Mouse (Mus musculus) embryo, embryonic 9.5 days (tissue): ENCODE data around the gene Cnep1r1.
A peak's percentile ranks its signal among the peaks of the same experiment; 100 is the strongest.

ENCODE experiments used
- DNase-seq: peaks from one replicate; pipeline ENCODE4 v3.0.0-alpha.2; 2017; ENCODE audit errors: extremely low spot score

Cnep1r1 gene

GRCm38 (mm10) chr8:88118456-88119036 lies at the start of gene Cnep1r1:
TSS of gene Cnep1r1 (plus strand) at chr8:88118769.
- peak; percentile 100 for DNase-seq

DNA sequence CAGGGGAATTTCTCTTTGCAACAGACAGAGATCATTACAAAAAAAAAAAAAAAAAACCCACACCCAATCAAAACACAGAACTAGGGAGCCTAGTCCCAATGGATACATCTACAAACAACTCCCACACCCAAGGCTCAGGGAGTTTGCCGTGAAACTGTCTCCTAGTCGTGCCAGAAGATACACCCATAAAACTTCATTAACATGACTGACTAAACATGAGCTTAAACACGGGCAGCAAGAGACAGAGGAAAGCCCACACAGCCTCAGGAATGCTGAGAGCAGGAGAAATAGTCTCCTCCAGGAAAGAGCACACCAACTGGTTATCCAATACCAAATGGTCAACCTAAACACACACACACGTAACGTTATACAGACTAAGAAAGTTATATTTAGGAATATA lies 36.4 kb upstream of the Cnep1r1 start:
- no peak for DNase-seq

DNA sequence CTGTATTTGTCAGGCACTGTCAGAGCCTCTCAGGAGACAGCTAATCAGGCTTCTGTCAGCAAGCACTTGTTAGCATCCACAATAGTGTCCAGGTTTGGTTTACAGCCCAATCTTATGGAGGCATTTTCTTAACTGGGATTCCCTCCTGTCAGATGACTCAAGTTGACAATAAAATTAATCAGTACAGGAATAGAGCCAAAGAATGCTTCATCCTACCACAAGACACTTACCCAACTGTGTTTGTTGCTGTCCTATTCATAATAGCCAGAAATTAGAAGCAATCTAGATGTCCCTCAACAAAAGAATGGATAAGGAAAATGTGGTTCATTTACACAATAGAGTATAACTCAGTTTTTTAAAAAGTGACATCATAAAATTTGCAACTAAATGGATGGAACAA lies 30.6 kb upstream of the Cnep1r1 start:
- no peak for DNase-seq

DNA sequence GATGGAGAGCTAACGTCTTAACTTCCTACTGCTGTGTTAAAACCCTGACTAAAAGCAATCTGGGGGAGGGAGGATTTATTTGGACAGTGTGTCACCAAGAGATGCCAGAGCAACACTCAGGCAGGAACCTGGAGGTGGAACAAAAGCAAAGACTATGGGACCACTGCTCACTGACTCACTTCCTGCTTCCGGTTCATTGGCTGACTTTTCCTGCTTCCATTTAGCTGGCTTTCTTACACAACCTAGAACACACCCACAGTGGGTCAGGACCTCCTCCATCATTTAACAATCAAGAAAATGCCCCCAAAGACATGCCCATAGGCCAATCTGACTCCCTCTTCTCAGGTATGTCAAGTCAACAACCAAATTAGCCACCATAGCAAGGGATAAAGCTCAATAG lies 26.9 kb upstream of the Cnep1r1 start:
- DNase-seq: no peak

GRCm38 (mm10) chr8:88093367-88093766 lies 25.2 kb upstream of the Cnep1r1 start:
- DNase-seq: peak; percentile 24

DNA sequence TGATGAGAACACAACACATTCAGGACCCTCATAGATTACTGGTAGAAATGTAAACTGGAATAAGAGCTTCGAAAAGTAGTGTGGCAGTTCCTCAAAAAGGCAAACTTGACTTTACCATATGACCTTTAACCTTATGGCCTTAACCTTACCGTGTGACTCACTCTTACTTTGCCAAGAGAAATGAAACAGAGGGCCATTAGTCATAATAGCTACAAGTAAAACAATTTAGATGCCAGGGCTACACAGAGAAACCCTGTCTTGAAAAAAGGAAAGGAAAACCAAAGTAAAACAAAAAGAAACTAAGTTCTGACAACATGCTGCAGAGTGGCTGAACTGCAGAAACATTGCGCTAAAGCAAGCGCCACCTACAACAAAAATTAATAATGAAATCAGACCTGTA lies 19.7 kb upstream of the Cnep1r1 start:
- no peak for DNase-seq

GRCm38 (mm10) chr8:88099526-88099925 lies 19.0 kb upstream of the Cnep1r1 start:
- DNase-seq: peak; percentile 50

- no peak for DNase-seq
Measured at GRCm38 (mm10) chr8:88109241-88109640, 9.3 kb upstream of the Cnep1r1 start.

DNA sequence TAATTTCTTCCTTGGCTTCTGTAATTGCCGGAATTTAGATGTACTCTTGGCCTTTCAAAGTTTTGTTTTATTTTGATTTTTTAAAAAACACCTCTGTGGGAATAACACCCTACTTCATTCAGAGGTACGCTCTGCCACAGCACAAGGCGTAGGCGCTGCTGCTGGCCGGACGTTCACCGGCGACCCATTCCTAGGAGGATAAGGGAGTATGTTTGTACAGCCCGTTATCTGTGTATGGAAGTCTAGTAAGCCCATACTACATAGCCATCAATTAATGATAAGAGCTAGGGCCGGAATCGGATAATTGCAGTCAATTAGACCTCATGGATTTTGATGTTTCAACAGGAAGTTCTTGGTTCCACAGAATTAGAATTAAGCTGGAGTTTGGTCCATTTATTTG lies 507 bp downstream of the Cnep1r1 start:
- DNase-seq: no peak

DNA sequence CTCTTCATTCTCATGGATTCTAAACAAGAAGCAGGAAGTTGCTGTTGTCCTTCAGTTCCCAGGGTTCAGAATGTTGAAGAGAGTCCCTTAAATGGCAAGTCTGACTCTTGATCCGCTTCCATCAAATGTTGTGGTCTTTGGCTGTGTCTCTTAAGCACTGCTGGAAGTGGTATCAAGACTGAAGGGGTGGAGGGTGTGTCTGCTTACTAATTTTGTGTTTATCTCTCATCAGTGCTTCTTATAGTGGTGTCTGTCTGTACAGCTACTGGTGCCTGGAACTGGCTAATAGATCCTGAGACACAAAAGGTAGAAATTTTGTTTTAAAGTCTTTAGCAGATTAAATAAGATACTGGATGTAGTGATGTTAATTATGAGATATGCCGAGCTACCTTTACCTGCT lies 6.3 kb downstream of the Cnep1r1 start:
- no peak for DNase-seq

GRCm38 (mm10) chr8:88129397-88129796 lies 10.8 kb downstream of the Cnep1r1 start:
- DNase-seq: no peak

GRCm38 (mm10) chr8:88130754-88131317 lies 12.3 kb downstream of the Cnep1r1 start:
- DNase-seq: no peak

- DNase-seq: peak; percentile 97
Measured at GRCm38 (mm10) chr8:88137748-88138484, 19.3 kb downstream of the Cnep1r1 start, which contains the start of gene Heatr3. TSS of gene Heatr3 (plus strand) at chr8:88137855.

GRCm38 (mm10) chr8:88139256-88139655 lies 20.7 kb downstream of the Cnep1r1 start:
- no peak for DNase-seq

DNA sequence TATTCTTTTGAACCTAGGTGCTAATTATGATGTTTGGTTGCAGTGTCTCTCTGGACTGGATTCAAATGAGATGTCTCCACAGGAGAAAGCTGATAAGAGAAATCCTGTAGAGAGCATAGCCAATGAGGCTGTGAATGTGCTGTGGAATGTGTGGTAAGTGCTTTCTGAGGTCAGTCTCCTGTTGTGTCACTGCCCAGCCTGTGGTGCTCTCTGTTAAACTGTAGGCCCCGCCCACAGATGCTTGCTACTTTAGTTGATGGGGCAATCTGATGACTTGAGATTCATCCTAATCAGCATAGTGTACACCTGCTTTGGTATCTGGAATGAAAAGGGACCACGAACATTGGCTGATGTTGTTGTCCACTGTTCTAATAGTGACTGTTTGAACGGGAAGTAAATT lies 23.1 kb downstream of the Cnep1r1 start:
- DNase-seq: no peak

DNA sequence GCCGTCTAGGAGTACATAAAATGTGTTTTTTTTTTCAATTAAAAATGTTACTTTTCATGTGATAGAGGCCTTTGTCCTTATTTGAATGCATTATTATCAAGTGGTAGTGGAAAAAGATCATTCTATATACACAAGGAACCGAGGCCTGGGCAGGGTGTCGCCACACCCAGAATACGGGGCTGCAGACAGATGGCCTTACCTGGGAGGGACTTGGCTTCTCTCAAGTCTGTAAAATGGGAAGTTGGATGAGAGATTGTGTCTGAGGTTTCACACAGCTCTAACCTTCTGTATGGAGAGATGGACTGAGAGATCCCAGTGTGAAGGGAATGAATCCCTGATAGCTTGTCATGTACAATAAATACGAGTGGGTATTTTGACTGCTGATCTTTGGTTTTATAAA lies 25.5 kb downstream of the Cnep1r1 start:
- DNase-seq: no peak

GRCm38 (mm10) chr8:88150910-88151371 lies 32.4 kb downstream of the Cnep1r1 start:
- no peak for DNase-seq

GRCm38 (mm10) chr8:88160237-88160995 lies 41.8 kb downstream of the Cnep1r1 start:
- no peak for DNase-seq

- peak; percentile 62 for DNase-seq
Measured at GRCm38 (mm10) chr8:88161439-88161838, 42.9 kb downstream of the Cnep1r1 start.

DNA sequence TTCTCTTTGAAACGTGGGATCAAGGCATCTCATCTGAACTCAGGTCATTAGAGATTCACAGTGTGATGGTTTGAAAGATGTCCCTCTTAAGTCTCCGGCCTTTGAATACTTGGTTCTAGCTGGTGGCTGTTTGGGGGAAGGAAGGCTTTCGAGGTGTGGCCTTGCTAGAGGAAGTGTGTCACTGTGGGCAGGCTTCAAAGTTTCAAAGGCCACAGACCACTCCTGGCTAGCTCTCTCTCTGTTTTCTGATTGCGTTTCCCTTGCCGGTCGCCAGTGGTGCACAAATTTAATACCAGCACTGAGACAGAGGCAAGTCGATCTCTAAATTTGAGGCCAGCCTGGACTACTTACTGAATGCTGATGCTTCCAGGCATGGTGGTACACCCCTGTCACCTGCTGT lies 56.7 kb downstream of the Cnep1r1 start:
- DNase-seq: no peak

DNA sequence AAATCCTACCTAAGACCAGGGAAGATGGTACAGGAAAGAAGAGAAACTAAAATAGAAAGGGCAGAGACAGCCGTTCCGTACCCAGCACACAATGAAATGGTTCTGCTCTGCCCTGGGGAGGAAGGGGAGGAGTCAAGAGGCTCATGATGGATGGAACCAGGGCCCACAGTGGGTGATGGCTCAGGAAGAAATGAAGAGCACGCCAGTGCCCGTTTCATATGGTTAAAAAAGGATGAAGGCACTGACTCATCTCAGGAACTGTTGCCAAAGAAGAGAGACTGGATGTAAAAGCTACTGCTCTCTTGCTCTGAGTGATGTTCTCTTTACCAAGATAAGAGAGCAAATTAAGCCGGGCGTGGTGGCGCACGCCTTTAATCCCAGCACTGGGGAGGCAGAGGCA lies 58.7 kb downstream of the Cnep1r1 start:
- DNase-seq: no peak

- DNase-seq: no peak
Measured at GRCm38 (mm10) chr8:88183121-88183520, 64.6 kb downstream of the Cnep1r1 start.
